Mouse (Mus musculus) testis, adult 2 months (tissue): ENCODE measurements around the gene Cmtm4.

Experiments
- CTCF ChIP-seq: fragments of 200-500 bp; IDR thresholded peaks from 2 replicates; pipeline ENCODE4 v1.5.1; 2012; ENCODE audit warnings: low read depth, mild to moderate bottlenecking, inconsistent platforms, low read length, moderate library complexity; ENCODE audit not compliant: control insufficient read depth, insufficient read depth, insufficient replicate concordance
- POLR2A ChIP-seq: fragments of 200-500 bp; IDR thresholded peaks from 2 replicates; pipeline ENCODE4 v1.6.1; 2012; ENCODE audit warnings: low read depth, mild to moderate bottlenecking, inconsistent platforms, low read length, moderate library complexity; ENCODE audit not compliant: control insufficient read depth

GRCm38 (mm10) chr8:104379301-104379836 lies 16.2 kb downstream of the Cmtm4 start:
- TF ChIP-seq POLR2A (no peak), CTCF (no peak)
